Mouse (Mus musculus) fat pad, adult 2 months (tissue): ENCODE measurements around the gene Krtap4-6.
"Not testable (repeated sequence)": the region's sequence is repeated elsewhere in the genome, so short reads cannot be mapped to it uniquely, and the experiment has no call there.

Experiments
- DNase-seq: peaks from one replicate; pipeline ENCODE4 v3.0.0-alpha.2; 2011; ENCODE audit warnings: low read depth, low spot score; ENCODE audit errors: extremely low read depth

Krtap4-6 gene

GRCm38 (mm10) chr11:99665860-99666259, at the start of gene Krtap4-6:
Krtap4-6 (minus strand) TSS chr11:99665960.
- DNase-seq: no peak

GRCm38 (mm10) chr11:99690463-99690862, 24.7 kb upstream of the Krtap4-6 start, which contains the start of gene Gm14190:
Gm14190 (minus strand) TSS chr11:99690740.
- no peak for DNase-seq

GRCm38 (mm10) chr11:99685235-99685634, 19.5 kb upstream of the Krtap4-6 start:
- not testable (repeated sequence) for DNase-seq

GRCm38 (mm10) chr11:99683481-99683880, 17.7 kb upstream of the Krtap4-6 start:
- DNase-seq: no peak

- DNase-seq: no peak
These were observed 3.0 kb downstream of the Krtap4-6 start for GRCm38 (mm10) chr11:99662802-99663201.

- no peak for DNase-seq
These were observed 6.5 kb downstream of the Krtap4-6 start for GRCm38 (mm10) chr11:99659256-99659655.

- not testable (repeated sequence) for DNase-seq
These were observed 7.2 kb downstream of the Krtap4-6 start, which contains the start of gene Gm11563 for GRCm38 (mm10) chr11:99658467-99659010. Gm11563 (minus strand) TSS chr11:99658960.

GRCm38 (mm10) chr11:99657051-99657450, 8.7 kb downstream of the Krtap4-6 start:
- DNase-seq: no peak

GRCm38 (mm10) chr11:99650136-99650535, 15.6 kb downstream of the Krtap4-6 start, which contains the start of gene Gm11555:
Gm11555 (minus strand) TSS chr11:99650236.
- DNase-seq: no peak

GRCm38 (mm10) chr11:99646444-99646843, 19.3 kb downstream of the Krtap4-6 start:
- no peak for DNase-seq

GRCm38 (mm10) chr11:99644351-99644750, 21.4 kb downstream of the Krtap4-6 start:
- DNase-seq: no peak

GRCm38 (mm10) chr11:99643635-99644139, 22.1 kb downstream of the Krtap4-6 start, which contains the start of gene Krtap4-7:
Krtap4-7 (minus strand) TSS chr11:99644089.
- not testable (repeated sequence) for DNase-seq

- DNase-seq: no peak
These were observed 24.8 kb downstream of the Krtap4-6 start for GRCm38 (mm10) chr11:99640926-99641325.

- DNase-seq: no peak
These were observed 28.7 kb downstream of the Krtap4-6 start for GRCm38 (mm10) chr11:99637086-99637485.

- no peak for DNase-seq
These were observed 31.1 kb downstream of the Krtap4-6 start, which contains the start of gene Krtap4-2 for GRCm38 (mm10) chr11:99634653-99635134. Krtap4-2 (minus strand) TSS chr11:99635084.

- DNase-seq: no peak
These were observed 32.5 kb downstream of the Krtap4-6 start for GRCm38 (mm10) chr11:99633293-99633692.

- no peak for DNase-seq
These were observed 34.9 kb downstream of the Krtap4-6 start for GRCm38 (mm10) chr11:99630890-99631289.

- no peak for DNase-seq
These were observed 37.6 kb downstream of the Krtap4-6 start, which contains the start of gene Krtap4-1 for GRCm38 (mm10) chr11:99628138-99628537. Krtap4-1 (minus strand) TSS chr11:99628238.

GRCm38 (mm10) chr11:99620335-99620734, 45.4 kb downstream of the Krtap4-6 start, which contains the start of gene Gm11562:
Gm11562 (minus strand) TSS chr11:99620435.
- DNase-seq: no peak
